Mouse (Mus musculus): ENCODE results near the gene Usp9x. TPM values are rescaled to one million over a fixed set of nuclear protein-coding genes. Genes with fewer than 3 reads are reported as not detected.

The Usp9x gene
- 81.4 TPM for total RNA-seq (2023)

GRCm38 (mm10) chrX:13071241-13071775 is at the start of gene Usp9x:
Gene Usp9x, plus strand, starts transcription at chrX:13071498.

Other genes with a start within 250 kb of the Usp9x start
- 366 TPM for gene Ddx3x, start 209.5 kb downstream of the Usp9x start, total RNA-seq (2023)

Data from CD8-positive naive resting alpha-beta T cell, adult 57 days (primary cell).